Mouse (Mus musculus) heart, adult 2 months (tissue): ENCODE measurements around the gene Dnah9.

Source experiments
- CTCF ChIP-seq: fragments of 200-600 bp; IDR thresholded peaks from 2 replicates; pipeline ENCODE4 v1.8.1; 2022; ENCODE audit warnings: antibody characterized with exemption, mild to moderate bottlenecking, moderate library complexity
- EP300 ChIP-seq: fragments of 200-500 bp; IDR thresholded peaks from 2 replicates; pipeline ENCODE4 v1.6.1; 2011; ENCODE audit warnings: low read depth, low read length, control low read depth; ENCODE audit not compliant: insufficient read depth
- POLR2A ChIP-seq: fragments of 200-500 bp; IDR thresholded peaks from 2 replicates; pipeline ENCODE4 v1.6.1; 2011; ENCODE audit warnings: mild to moderate bottlenecking, low read depth, low read length, control low read depth; ENCODE audit not compliant: insufficient read depth

DNA sequence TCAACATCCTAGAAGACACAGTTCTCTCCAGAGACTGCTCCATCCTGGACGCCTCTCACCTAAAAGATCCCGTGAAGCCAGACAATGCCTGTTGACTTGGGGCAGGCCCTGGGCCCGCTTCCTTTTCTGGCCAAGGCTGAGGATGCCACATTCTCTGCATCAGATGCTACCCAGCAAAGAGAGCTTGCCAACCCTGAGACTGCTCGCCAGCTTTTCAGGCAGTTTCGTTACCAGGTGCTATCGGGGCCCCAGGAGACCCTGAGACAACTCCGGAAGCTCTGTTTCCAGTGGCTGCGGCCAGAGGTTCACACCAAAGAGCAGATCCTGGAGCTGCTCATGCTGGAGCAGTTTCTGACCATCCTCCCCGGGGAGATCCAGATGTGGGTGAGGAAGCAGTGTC, 354.0 kb downstream of the Dnah9 start:
- TF ChIP-seq POLR2A (no peak), CTCF (no peak), EP300 (no peak)
